Mouse (Mus musculus) adrenal gland, adult 2 months (tissue): ENCODE measurements around the gene Ric3. TPM values are rescaled to one million over a fixed set of nuclear protein-coding genes. Genes with fewer than 3 reads are reported as not detected.
A peak's percentile ranks its signal among the peaks of the same experiment; 100 is the strongest.
"Not testable (repeated sequence)": the region's sequence is repeated elsewhere in the genome, so short reads cannot be mapped to it uniquely, and the experiment has no call there.

Source experiments
- DNase-seq: peaks from one replicate; pipeline ENCODE4 v3.0.0; 2021
- long read RNA-seq: library from polyadenylated mRNA; stranded (forward); transcript quantifications from one replicate; pipeline ENCODE4 v2.0.0, GENCODE M21; 2021
- polyA plus RNA-seq: library from polyadenylated mRNA; depleted of rRNA; stranded (reverse); fragments of >200 nt; gene quantifications from 2 replicates; pipeline ENCODE4 v1.2.3, GENCODE M21; 2012; rRNA removed
- total RNA-seq, 2 experiments: library from RNA; stranded (reverse); gene quantifications; 2 replicates each; pipeline ENCODE4 v1.2.3; 2021

Ric3 gene
- total RNA-seq (10 to 100 TPM; 39.6 to 63.7 TPM), polyA plus RNA-seq (98.5 and 106 TPM in 2 replicates)
- long read RNA-seq, full-length matches to known transcripts, result 40 of 47 reads
- long read RNA-seq, partial matches to known transcripts, result 1 of 47 reads
- long read RNA-seq, other reads (novel, unspliced or antisense), result 6 of 47 reads

DNA sequence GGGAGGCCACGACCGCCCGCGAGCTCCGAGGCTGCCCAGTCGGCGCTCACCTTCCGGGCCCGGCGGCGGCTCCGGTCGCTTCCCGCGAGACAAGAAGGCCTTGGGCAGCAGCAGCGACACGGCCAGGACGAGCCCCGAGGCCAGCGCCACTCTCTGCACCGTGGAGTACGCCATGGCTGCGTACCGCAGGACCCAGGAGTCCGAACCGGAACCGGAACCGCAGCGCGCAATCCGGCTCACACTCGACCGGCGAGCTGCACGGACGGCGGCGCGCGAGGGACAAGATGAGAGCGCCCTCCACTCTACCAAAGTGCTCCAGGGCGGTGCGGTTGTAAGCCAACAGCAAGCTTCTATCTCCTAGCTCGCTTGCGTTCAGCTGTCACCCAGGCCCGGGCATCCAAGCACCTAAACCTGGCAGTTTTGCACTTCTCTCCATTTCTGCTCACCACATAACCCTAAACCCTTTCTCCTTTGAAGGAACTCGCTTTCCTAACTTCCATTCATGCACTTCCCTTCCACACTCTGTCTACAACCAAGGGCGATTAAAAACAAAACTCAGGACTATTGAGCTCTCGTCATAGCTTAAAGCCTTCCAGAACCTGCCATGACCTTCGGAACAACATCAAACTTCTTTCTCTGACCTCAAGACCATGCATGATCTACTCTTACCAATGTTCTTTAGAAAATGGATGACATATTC, at the start of gene Ric3:
Gene Ric3 (minus strand): TSS at position 219 of the 700 bp plus-strand sequence.
- DNase-seq, result peak; percentile 90

DNA sequence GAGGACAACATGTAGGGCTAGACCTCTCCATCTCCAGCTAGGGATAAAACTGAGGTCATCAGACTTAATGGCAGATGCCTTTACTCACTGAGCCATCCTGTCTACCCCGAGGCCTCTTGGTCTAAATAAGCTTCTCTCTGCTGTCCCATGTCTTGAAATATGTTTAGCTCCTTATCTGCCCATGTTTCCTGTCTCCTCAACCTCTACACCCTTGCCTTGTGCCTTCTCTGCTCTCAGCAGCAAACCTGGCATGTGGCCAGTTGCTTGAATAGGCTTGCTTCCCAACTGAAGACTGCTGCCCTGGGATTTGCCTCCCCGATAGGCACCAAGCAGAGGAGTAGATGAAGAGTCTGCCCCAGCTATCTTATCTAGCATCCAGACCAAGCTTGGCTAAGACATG, 48.4 kb upstream of the Ric3 start:
- no peak for DNase-seq

DNA sequence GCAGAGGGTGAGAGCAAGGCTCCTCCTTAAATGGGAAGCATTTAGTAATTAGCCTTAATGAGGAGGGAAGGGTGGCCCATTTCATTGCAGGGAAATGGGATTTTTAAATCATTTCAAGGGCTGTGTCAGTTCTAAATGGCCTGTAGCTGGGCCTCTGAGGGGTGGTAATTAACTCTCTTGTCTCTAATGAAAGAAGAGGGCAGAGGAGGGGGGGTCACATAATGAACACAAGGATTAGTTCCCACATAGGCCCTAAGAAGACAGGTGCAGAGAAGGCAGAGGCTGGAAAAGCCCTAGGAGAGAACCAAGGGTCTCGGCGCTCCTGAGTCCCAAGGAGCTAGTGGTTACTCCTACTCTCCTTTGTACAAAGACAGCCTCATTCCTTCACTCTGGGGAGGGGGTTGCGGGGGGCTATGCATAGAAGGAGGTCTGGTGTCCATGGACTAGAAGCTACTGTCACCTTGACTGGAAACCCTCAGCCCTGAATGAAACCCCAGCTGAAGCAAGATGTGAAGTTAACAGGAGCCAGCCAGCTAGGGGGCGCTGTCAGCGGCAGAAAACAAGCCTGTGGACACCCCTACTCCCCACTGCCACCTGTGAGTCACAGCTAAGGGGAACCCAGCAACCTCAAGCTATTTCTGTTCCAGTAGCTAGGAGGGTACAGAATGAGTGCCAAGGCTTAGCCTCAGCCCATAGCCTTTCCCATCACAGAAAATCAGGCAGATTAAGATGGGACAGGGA, 47.0 kb upstream of the Ric3 start:
- no peak for DNase-seq

DNA sequence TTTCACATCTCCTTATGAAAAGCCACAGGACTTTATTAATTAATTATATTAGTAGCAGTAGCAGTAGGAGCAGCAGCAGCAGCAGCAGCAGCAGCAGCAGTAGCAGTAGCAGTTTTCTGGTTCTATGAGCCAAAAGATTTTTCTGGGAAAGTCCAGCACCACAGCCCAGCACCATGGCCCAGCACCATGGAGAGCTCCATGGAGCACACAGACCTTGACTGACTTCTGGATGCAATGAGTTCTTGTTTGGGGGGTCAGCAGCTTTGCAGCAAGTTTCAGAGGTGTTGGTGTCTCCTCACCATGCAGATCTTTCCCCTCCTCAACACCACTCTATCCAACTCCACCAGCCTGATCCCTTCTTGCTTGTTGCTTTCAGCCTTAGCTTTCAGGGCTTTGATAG, 46.3 kb upstream of the Ric3 start:
- DNase-seq, result no peak

DNA sequence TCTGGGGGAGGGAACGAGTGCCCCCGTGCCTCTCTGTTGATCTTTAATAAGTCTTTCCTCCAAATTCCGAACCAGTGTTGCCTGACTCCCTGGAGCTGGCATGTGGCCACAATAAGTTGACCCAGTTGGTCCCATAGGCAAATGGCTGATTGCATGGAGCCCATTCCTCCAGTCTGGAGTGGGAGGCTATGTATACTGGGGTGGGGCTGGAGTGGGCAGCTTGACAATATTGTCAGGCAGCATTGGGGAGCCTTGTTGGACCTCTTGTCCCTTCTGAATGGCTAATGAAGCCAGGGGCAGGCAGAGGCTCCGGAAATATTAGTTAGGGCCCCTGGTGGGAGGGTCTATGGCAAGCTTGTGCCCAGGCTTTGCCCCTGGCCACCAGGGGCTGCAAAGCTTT, 32.8 kb upstream of the Ric3 start:
- DNase-seq, result no peak

DNA sequence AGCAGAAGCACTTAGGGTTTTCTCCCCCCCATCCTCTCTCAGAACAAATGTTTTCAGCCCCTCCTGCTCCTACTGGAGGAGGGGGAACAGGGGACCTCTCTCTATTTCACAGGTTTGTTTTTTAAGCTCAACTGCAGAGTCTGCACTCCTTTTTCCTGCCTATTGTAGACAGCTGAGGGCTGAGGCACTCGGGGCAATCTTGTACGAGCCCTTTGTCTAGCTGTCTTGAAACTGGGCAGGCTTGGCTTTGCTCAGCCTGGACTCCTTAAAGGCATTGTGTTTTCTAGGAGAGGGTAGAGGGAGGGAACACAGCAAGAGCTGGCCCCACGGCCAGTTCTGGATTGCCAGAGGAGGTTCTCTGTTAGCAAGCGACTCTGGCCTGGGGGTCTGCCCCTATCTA, 32.4 kb upstream of the Ric3 start:
- DNase-seq, result not testable (repeated sequence)

DNA sequence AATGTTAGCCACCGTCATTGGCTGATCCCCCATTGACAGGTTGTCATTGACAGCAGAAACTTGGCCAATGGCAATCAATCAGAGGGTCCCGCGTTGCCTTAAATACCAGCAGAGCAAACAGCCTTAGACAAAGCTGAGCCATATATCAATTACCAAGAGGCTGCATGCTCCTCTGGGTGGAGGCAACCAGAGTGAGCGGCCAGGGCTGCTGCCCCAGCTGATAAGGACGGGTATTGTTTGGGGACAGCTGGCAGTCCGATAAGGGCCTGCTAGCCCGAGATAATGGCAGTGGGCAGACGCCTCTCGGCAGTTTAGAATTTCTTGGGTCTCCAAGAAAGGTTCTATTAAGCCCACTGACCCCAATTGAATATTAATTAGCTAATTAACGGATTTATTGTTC, 31.8 kb upstream of the Ric3 start:
- no peak for DNase-seq

DNA sequence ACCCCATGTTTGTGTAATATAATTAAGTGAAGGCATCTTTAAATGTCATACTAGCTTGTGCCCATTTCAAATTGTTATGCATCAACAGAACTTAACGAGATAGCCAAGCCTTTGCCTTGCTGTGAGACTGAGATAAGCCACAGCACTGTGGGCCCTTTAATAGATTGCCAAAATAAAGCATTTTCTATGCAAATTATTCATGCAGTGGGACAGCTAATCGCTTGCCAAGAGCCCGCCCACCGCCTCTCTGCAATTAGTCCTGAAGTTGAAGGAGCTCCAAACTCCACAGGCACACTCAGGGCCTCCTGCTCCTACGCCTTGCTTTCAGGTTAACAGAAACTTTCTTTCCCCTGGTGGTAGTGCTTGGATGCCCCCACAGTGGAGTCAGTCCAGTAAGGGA, 27.9 kb upstream of the Ric3 start:
- DNase-seq, result no peak

DNA sequence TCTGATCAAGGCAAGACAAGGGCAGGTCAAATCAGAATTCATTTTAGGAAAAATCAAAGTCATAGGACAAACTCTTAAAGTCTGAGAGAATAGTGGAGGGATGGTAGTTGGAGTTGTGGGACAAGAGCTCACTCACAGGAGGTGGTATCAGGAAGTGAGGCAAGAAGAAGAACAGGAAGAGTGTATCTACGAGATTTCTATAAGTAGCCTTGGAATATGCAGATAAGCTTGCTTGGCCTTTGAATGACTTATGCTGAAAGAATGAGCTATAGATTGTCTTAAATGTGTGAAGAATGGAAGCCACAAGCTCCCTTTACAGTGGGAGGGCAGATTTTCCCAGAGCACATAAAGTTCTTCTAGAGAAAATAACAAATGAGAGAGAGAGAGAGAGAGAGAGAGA, 21.8 kb upstream of the Ric3 start:
- DNase-seq, result no peak

DNA sequence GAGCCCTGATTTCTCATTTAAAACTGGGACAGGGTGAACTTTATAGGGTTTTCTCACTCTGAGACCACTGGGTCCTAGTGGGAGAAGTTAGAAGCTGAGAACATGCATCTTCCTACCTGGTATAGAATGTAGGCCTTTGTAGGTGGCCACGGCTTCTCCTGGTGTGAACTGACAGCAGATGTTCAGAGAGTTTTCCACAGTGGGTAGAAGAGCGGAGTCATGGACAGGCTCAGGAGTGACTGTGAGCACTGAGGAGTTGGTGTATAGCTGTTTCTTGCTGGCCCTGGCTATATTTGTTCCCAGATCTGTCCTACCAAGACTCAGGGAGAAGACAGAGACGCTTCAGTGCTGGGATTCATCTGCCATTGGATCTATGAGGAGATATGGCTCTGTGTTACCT, 18.0 kb upstream of the Ric3 start:
- no peak for DNase-seq

DNA sequence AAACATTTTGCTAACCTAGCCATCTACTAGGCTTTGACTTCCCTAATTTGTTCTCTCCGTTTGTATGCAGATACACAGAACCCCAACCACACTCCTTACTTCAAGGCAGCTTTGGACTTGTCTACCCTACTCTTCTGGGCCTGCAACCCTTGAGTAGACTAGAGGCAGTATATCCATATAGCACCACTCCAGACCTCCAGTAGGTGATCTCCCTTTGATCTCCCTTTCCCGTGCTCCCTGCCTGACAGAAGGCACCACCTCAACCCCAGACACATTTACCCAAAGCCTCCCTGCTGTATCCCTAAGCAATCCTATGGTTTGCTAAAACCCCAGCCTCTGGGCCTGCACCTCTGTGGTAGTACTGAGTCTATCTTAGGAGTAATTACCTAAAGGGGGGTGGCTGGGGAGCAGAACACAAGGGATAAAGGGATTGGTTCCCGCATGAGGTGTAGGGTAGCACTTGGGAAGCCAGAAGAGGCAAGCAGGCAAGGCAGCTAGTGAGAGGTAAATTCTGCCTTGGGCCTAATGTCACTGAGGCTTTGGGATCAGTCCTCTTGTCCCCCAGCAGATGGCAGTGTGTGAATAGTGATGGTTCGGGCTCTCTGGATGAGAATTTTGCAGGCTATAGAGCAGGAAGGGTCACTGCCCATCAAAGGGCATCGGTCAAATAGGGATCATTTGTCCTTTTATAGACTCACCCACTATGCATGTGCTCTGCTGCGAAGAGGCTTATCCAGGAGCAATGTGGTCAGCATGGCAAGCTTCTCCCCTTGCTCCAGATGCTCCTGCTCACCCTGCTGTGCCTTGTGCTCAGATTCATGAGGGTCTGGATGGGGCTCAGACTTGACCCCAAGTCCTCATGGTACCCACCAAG, 15.3 kb upstream of the Ric3 start:
- DNase-seq, result peak; percentile 44

DNA sequence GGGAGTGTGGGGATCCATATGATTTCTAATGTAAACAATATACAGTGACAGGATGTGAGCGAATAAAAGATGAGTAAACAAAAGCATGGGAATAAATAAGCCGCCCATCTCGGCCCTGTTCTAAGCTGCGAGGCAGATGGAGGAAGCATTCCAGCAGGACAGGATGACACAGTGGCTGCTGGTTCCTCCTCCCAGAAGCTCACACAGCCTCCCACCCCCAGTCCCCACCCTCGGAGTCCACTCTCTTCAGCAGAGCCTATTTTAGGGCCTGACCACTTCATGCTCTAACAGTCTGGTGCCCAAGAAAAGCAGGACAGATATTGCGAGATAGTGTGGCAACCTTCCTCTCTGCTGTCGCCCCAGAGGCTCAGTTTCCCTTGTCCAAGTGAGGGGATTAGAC, 14.1 kb upstream of the Ric3 start:
- DNase-seq, result no peak

DNA sequence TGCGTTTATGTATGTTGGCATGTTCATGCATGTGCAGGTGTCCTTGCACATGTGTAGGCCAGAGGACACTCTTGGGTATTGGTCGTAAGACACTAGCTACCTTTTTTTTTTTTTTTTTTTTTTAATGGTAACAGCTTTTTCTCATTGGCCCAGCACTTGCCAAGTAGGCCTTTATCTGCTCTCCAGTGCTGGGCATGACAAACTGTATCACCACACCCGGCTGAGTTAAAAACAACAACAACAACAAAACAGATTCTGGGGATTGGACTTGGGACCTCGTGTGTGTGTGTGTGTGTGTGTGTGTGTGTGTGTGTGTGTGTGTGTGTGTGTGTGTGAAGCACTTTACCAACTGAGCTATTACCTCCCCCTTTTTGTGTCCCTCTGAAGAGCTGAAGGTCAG, 13.5 kb upstream of the Ric3 start:
- DNase-seq, result no peak

DNA sequence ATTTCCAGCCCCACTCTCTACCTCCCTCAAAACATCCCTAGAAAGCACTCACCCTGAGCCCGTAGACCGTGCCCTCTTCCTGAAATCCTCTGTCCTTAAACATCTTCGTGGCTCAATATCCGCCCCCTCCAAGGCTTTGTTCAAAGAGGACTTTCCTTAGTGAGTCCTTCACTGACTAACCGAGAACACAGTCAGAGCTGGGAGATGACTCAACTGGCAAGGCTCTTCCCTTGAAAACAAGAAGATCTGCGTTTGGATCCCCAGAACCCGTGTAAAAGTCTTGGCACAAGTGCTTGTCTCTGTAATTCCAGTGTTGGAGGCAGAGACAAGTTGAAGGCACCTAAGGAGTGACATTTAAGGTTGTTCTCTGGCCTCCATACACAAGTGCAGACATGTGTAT, 11.2 kb upstream of the Ric3 start:
- DNase-seq, result peak; percentile 30

DNA sequence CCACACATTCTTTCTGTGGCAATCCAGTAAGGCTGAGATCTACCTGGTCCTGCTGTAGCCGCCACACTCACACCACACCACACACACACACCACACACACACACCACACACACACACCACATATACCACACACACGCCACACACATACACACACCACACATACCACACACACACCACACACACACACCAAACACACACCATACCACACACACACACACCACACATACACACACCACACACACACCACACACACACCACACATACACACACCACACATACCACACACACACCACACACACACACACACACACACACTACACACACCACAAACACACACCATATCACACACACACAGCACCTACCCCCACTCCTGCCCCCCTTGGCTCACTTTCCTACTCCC, 8.2 kb upstream of the Ric3 start:
- not testable (repeated sequence) for DNase-seq

DNA sequence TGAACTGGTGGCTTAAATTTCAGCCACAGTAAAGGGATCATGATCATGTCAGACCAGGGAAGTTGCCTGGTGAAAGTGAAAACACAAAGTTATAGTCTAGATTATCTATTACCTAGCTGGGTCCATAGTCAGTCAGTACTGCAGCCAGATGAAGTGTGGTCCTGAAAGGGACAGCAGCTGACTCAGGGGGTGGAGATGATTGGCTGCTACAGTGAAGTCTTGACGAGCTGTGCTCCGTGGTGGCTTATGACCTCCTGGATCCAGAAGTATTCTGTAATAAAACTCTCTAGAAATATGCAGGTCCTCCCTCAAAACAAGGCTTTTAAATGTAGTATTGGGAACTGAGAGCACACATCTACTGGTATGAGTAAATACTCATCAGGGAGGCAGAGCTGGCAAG, 3.8 kb upstream of the Ric3 start:
- no peak for DNase-seq

DNA sequence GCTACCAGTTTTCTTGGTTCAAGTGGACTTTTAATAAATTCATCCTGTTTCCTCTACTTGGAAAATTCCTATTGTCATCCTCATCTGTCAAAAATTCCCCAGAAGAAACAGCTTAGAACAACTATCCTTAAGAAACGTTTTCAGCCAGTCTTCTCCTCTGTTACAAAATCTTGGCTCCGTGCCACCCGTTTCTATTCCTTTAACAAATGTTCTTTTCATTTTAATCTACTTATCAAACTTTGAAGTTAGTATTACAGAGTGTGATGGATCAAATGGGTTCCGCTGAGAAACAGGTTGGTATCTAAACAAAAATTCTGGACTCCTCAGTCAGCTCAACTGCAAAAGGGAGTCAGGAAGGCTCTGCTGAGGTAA, 668 bp upstream of the Ric3 start:
- DNase-seq, result no peak

DNA sequence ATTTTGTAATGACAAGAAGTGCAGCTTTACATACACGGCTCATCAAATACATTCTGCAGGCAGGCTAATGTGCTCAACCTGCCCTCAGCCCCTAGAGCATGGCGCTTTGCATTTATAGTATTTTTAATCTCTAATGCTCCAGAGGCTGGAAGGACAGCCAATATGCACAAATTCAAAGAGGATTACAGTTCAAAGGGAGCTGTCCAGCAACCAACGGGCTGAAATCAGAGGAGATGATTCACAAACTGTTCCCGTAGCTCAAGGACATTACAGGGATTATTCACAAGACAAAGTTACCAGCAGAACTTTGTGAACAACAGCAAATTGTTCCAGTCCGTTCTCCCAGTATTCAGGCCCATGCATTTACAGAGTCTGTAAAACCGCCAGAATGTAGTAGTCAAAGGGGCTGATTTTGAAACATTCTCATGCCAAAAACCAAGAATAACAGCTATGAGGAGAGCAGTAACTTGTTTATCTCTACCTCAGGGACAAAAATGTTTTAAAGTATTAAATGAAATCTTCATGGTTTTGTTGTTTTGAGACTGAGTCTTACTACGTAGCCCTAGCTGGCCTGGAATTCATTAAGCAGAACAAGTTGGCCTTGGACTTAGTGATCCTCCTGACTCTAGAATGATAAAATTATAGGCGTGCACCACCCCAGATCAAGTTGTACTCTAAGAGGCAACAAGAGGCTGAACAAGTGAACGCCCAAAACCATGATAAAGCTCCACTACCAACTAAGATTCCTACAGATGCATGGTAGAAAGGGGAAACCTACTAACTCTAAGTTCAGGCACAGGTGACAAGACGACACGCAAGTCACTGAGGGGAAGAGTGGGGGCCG, 640 bp downstream of the Ric3 start:
- DNase-seq, result peak; percentile 87

DNA sequence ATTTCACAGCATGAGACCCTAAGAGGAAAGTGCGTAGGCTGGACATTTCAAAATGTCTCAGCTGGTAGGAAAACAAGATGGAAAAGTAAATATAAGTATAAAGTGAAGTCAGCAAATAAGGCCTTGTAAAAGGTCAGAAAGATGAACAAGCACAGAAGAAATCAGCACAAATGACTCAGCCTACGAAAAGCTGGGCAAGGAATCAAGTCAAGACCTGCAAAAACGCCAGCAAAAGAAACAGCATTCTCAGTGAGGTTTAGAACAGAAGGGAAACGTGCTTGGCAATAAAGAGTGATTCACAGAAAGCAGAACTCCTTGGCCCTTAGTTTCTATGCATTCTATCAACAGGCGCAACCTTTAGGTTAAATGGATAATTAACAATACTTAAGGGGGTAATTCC, 10.8 kb downstream of the Ric3 start:
- DNase-seq, result peak; percentile 65

DNA sequence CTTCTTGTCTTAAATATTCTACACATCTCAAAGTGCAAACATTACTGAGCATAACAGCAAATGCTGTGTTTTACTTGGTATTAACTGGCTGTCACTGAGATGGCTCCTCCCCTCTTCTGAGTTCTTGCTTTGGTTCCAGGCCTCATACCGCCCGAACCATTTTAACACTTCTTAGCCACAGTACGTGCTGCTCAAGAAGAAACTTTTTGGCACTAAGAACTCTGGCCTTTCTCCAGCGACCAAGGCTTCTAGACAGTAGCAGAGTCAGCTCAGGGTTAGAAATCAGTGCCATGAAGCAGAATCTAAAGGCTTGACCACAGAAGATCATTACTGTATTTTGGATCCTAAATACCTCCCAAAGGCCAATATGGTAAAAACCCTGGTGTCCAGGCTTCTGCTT, 13.5 kb downstream of the Ric3 start:
- no peak for DNase-seq

DNA sequence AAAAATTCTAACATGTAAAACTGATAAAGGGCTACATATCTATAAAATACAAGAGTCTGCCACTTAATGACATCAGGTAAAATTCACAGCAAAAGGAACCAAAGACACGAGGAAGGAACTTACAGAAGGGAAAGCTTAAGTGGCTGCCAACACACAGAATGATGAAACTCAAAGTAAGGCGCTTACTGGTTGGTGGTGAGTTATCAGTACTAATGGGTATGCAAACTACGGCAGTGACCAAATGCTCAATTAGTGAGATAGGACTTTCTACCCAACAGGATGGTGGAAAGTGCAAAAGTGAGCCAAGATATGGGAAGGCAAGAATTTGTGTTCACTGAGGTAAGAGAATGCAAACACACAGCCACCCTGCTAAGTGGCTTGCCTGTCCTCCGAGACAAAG, 23.6 kb downstream of the Ric3 start:
- no peak for DNase-seq

DNA sequence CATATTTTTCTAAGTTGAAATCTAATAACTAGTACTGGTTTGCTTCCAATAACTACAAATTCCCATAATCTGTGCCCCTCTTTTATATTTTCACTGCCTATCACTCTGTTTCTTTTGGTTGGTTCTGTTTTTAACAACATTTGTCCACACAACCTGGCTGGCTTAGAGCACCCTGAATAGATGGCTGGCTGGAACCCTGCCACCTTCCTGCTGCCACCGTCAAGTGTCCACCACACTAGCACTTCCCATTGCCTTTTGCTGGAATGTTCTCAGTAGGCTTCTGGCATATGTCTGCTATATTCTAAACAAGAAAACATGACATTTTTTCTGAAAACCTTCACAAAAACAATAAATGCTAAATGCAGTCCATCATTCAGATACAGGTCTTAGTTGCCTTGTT, 32.3 kb downstream of the Ric3 start:
- no peak for DNase-seq
